Comparison of ENCODE assay signal across 15 mouse cellular contexts in the genomic region with DNA sequence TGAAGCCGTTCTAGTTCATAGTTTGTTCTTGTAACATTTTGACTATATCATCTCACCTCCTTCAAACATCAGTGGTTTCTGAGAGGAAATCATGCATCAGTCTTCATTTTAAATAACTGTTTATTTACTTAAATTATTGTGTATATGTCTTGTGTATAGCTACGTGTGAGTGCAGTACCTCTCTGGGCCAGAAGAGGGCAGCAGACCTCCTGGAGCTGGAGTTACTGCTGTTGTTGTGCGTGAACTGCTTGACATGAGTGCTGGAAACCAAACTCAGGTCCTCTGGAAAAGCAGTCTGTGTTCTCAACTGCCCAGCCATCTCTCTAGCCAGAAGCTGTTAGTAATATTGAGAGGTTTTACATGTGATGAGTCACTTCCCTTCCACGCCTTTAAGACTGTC.
DNase-seq lines count a peak whose midpoint lies in the region; ATAC-seq and TF ChIP-seq lines count a peak whose summit lies in the region.
"Had no signal": no experiment of that assay in that cellular context is flagged by ENCODE, and none has a peak within 500 bp of the region (broad histone marks: within the 10 kb centered on the region; RNA-seq: fewer than 3 reads in every experiment).

No protein-coding gene starts in this region.

- H3K4me3 ChIP-seq in hindbrain, postnatal 0 days (ENCODE audit: low read length), result no peak overlapping the region
- H3K4me3 ChIP-seq in hindbrain, embryonic 12.5 days, result no peak overlapping the region
- no peak overlapping the region for H3K4me3 ChIP-seq in lung, embryonic 14.5 days (ENCODE audit: low read depth, low read length)
- H3K4me3 ChIP-seq in macrophage (ENCODE audit: inconsistent target), result no peak overlapping the region
- no peak overlapping the region for H3K4me3 ChIP-seq in thymus, adult 2 months (ENCODE audit: control insufficient read depth, insufficient read depth, low read length)
- H3K4me3 ChIP-seq: embryonic facial prominence, embryonic 10.5 days; heart, embryonic 12.5 days; limb, embryonic 10.5 days had no signal

- DNase-seq in hindbrain, postnatal 0 days (ENCODE audit: low spot score), result no peak
- DNase-seq in lung, embryonic 14.5 days, result no peak
- DNase-seq in lung, postnatal 10 days, result no peak
- DNase-seq in ES-CJ7 (ENCODE audit: low read depth, low spot score), result peak; percentile 42
- no peak for DNase-seq in cerebellum, adult 9-11 months
- no peak for DNase-seq in thymus, adult 2 months
- DNase-seq: cerebellum, adult 9-10 months; thymus, postnatal 4 days had no signal

- no peak overlapping the region for H3K4me2 ChIP-seq in hindbrain, postnatal 0 days (ENCODE audit: low read depth, low read length)
- no peak overlapping the region for H3K4me2 ChIP-seq in hindbrain, embryonic 12.5 days (replicated peaks)
- no peak overlapping the region for H3K4me2 ChIP-seq in lung, embryonic 14.5 days
- H3K4me2 ChIP-seq: heart, embryonic 12.5 days had no signal

- H3K9ac ChIP-seq in hindbrain, postnatal 0 days (replicated peaks; ENCODE audit: low read length), result no peak overlapping the region
- H3K9ac ChIP-seq in hindbrain, embryonic 12.5 days, result no peak overlapping the region
- no peak overlapping the region for H3K9ac ChIP-seq in lung, embryonic 14.5 days
- H3K9ac ChIP-seq: heart, embryonic 12.5 days had no signal

- no peaks in the 10 kb centered on the region for H3K4me1 ChIP-seq in hindbrain, postnatal 0 days (ENCODE audit: insufficient read depth, low read length)
- H3K4me1 ChIP-seq in hindbrain, embryonic 12.5 days, result no peaks in the 10 kb centered on the region
- H3K4me1 ChIP-seq in lung, embryonic 14.5 days (ENCODE audit: insufficient read depth), result no peaks in the 10 kb centered on the region
- no peaks in the 10 kb centered on the region for H3K4me1 ChIP-seq in thymus, adult 2 months (replicated peaks; ENCODE audit: control insufficient read depth, insufficient read depth, low read length)
- H3K4me1 ChIP-seq: embryonic facial prominence, embryonic 10.5 days; heart, embryonic 12.5 days; limb, embryonic 10.5 days had no signal

- peaks cover 3% of the 10 kb centered on the region; the same call in 1 of the 2 replicates for H3K9me3 ChIP-seq in hindbrain, postnatal 0 days (ENCODE audit: low read length)
- peaks cover 9% of the 10 kb centered on the region; the same call in 1 of the 2 replicates for H3K9me3 ChIP-seq in hindbrain, embryonic 12.5 days (replicated peaks)
- H3K9me3 ChIP-seq in lung, embryonic 14.5 days (ENCODE audit: low read depth, low read length), result peaks cover 6% of the 10 kb centered on the region; the same call in 1 of the 2 replicates
- H3K9me3 ChIP-seq: limb, embryonic 10.5 days had no signal

- no peak overlapping the region for H3K27ac ChIP-seq in hindbrain, postnatal 0 days
- no peak overlapping the region for H3K27ac ChIP-seq in hindbrain, embryonic 12.5 days
- no peak overlapping the region for H3K27ac ChIP-seq in lung, embryonic 14.5 days (ENCODE audit: low read depth)
- 0 out of 2 replicates have a peak overlapping the region, but pooled peaks have one; percentile 96 for H3K27ac ChIP-seq in macrophage
- no peak overlapping the region for H3K27ac ChIP-seq in thymus, adult 2 months (ENCODE audit: control insufficient read depth, insufficient read depth, low read length)
- H3K27ac ChIP-seq: embryonic facial prominence, embryonic 10.5 days; limb, embryonic 10.5 days had no signal

- no peak for ATAC-seq in hindbrain, postnatal 0 days
- ATAC-seq in hindbrain, embryonic 12.5 days (ENCODE audit: low FRiP score), result no peak
- ATAC-seq in lung, embryonic 14.5 days (ENCODE audit: insufficient read depth), result no peak
- ATAC-seq: activated CD4-positive, CD25-positive, alpha-beta regulatory T cell, adult 4 months; midbrain, embryonic 16.5 days had no signal

- H3K36me3 ChIP-seq in hindbrain, postnatal 0 days (ENCODE audit: insufficient read depth, low read length), result no peaks in the 10 kb centered on the region
- H3K36me3 ChIP-seq in hindbrain, embryonic 12.5 days, result no peaks in the 10 kb centered on the region
- no peaks in the 10 kb centered on the region for H3K36me3 ChIP-seq in lung, embryonic 14.5 days (ENCODE audit: insufficient read depth)
- no peaks in the 10 kb centered on the region for H3K36me3 ChIP-seq in macrophage (ENCODE audit: inconsistent target)
- no peaks in the 10 kb centered on the region for H3K36me3 ChIP-seq in thymus, adult 2 months (ENCODE audit: control insufficient read depth, insufficient read depth, low read length)
- H3K36me3 ChIP-seq: embryonic facial prominence, embryonic 10.5 days; heart, embryonic 12.5 days; limb, embryonic 10.5 days had no signal

- peak; percentile 41 for TF ChIP-seq CTCF in hindbrain, postnatal 0 days (IDR thresholded peaks at IDR 0.05; ENCODE audit: low read depth)
- peak; percentile 52 for TF ChIP-seq CTCF in lung, embryonic 14.5 days (IDR thresholded peaks at IDR 0.05; ENCODE audit: low read depth)
- TF ChIP-seq CTCF in thymus, adult 2 months (IDR thresholded peaks at IDR 0.05; ENCODE audit: borderline replicate concordance, control insufficient read depth, extremely low read depth, insufficient read depth, low read length, poor library complexity), result no peak

- H3K27me3 ChIP-seq in hindbrain, postnatal 0 days (ENCODE audit: insufficient read depth, low read length), result no peaks in the 10 kb centered on the region
- no peaks in the 10 kb centered on the region for H3K27me3 ChIP-seq in hindbrain, embryonic 12.5 days
- no peaks in the 10 kb centered on the region for H3K27me3 ChIP-seq in lung, embryonic 14.5 days (ENCODE audit: insufficient read depth, low read length)
- no peaks in the 10 kb centered on the region for H3K27me3 ChIP-seq in thymus, adult 2 months (ENCODE audit: control insufficient read depth, insufficient read depth, low read length)
- H3K27me3 ChIP-seq: heart, embryonic 12.5 days had no signal

- no peaks in the 10 kb centered on the region for H3K79me2 ChIP-seq in macrophage (ENCODE audit: inconsistent target)

- 95% methylated on average over 4 of the region's 4 CpGs for WGBS in hindbrain, postnatal 0 days
- 95% methylated on average over 4 of the region's 4 CpGs for whole genome bisulfite sequencing in hindbrain, embryonic 12.5 days
- WGBS in lung, embryonic 14.5 days, result 97% methylated on average over 4 of the region's 4 CpGs
- 96% methylated on average over 4 of the region's 4 CpGs for WGBS in macrophage (ENCODE audit: missing documents)
- 98% methylated on average over 4 of the region's 4 CpGs for WGBS in thymus, adult 2 months

- TF ChIP-seq POLR2A in thymus, adult 2 months (IDR thresholded peaks at IDR 0.05; ENCODE audit: control insufficient read depth, extremely low read depth, insufficient read depth, low read length, poor library complexity), result no peak
